Mouse (Mus musculus) adrenal gland, adult 2 months (tissue): ENCODE measurements at regions not wholly inside any gene's neighbourhood (a gene's known extent, or its start where the extent isn't known, plus 50 kb on each side); places are given as distances from the start of the nearest gene placed in this dataset.
"Not testable (repeated sequence)": the region's sequence is repeated elsewhere in the genome, so short reads cannot be mapped to it uniquely, and the experiment has no call there.

Source experiments
- DNase-seq: peaks from one replicate; pipeline ENCODE4 v3.0.0; 2021

GRCm38 (mm10) chr14:52565606-52566005 is 70.1 kb upstream of the Olfr1507 start:
- DNase-seq = no peak

DNA sequence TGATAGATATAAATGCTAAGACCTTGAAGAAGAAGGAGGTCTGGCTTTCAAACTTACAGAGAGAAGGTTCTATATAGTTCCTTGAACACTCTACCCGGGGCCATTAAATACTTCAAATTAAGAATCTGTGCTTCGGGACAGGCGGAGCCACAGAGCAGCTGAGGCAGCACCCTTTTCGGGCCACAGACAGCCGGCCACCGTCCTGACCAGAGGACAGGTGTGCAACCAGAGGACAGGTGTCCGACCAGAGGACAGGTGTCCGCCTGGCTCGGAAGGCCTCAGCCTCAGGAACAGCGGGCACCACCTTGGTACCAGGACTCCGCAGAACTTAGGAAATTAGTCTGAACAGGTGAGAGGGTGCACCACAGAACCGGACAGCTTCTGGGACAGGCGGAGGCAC is 60.8 kb upstream of the Olfr1507 start:
- not testable (repeated sequence) for DNase-seq

- no peak for DNase-seq
Observed at GRCm38 (mm10) chr14:52553399-52553798, 57.9 kb upstream of the Olfr1507 start.

- DNase-seq = no peak
Observed at GRCm38 (mm10) chr14:52547933-52548332, 52.4 kb upstream of the Olfr1507 start.
